Mouse (Mus musculus) forebrain, embryonic 16.5 days (tissue): ENCODE data around the gene Yars. TPM values are rescaled to one million over a fixed set of nuclear protein-coding genes. Genes with fewer than 3 reads are reported as not detected.

Experiments used
- ATAC-seq: fragments of 200-750 bp; cut with Nextera tagmentation; 2 replicates; pipeline ENCODE4 v1.8.0; 2017; ENCODE audit warnings: mild to moderate bottlenecking, moderate library complexity
- H3K27ac ChIP-seq: fragments of 300-500 bp; sonication (generic); 2 replicates; pipeline ENCODE4 v1.5.1; 2014; ENCODE audit warnings: low read length, control low read depth
- H3K27me3 ChIP-seq: fragments of 300-500 bp; sonication (generic); replicated peaks from 2 replicates; pipeline ENCODE4 v1.6.1; 2014; ENCODE audit warnings: low read length; ENCODE audit not compliant: control insufficient read depth, insufficient read depth
- H3K36me3 ChIP-seq: fragments of 300-500 bp; sonication (generic); 2 replicates; pipeline ENCODE4 v1.6.1; 2014; ENCODE audit not compliant: control insufficient read depth, insufficient read depth
- H3K4me1 ChIP-seq: fragments of 300-500 bp; sonication (generic); replicated peaks from 2 replicates; pipeline ENCODE4 v1.6.1; 2014; ENCODE audit warnings: low read length; ENCODE audit not compliant: control insufficient read depth, insufficient read depth
- H3K4me2 ChIP-seq: fragments of 300-500 bp; sonication (generic); 2 replicates; pipeline ENCODE4 v1.6.1; 2014; ENCODE audit warnings: mild to moderate bottlenecking, low read length, control low read depth
- H3K4me3 ChIP-seq: fragments of 300-500 bp; sonication (generic); replicated peaks from 2 replicates; pipeline ENCODE4 v1.5.1; 2014; ENCODE audit warnings: mild to moderate bottlenecking, low read length, control low read depth
- H3K9ac ChIP-seq: fragments of 300-500 bp; sonication (generic); replicated peaks from 2 replicates; pipeline ENCODE4 v1.6.1; 2014; ENCODE audit warnings: low read depth, low read length, control low read depth
- H3K9me3 ChIP-seq: fragments of 300-500 bp; sonication (generic); 2 replicates; pipeline ENCODE4 v1.6.1; 2016; ENCODE audit warnings: low read length; ENCODE audit not compliant: control insufficient read depth
- WGBS: fragments of 180-500 bp; shearing (Covaris S2); extraction: QIAGEN DNeasy Blood & Tissue Kit; methylation state at CpG from one replicate; pipeline ENCODE4 v1.1.7; 2014; 5-methylcytosine and 5-hydroxymethylcytosine counted together
- polyA plus RNA-seq: library from polyadenylated mRNA; unstranded; fragments of >200 nt; fragmentation: Nextera tagmentation; extraction: Ambion mirVana; gene quantifications from 2 replicates; pipeline ENCODE4 v1.2.1, GENCODE M21; 2015

Yars gene
- polyA plus RNA-seq, 1 experiment from 2014 or later: 122 TPM

- no peak for ATAC-seq
- Histone ChIP-seq H3K4me3 (no peak overlapping the region), H3K36me3 (no peaks in the 10 kb centered on the region), H3K27ac (no peak overlapping the region), H3K27me3 (peaks cover 20% of the 10 kb centered on the region), H3K4me1 (peaks cover 18% of the 10 kb centered on the region), H3K9me3 (no peaks in the 10 kb centered on the region), H3K9ac (no peak overlapping the region), H3K4me2 (no peak overlapping the region)
- 47% methylated on average over 4 of the region's 4 CpGs for WGBS
These were observed 55.2 kb downstream of the Yars start for GRCm38 (mm10) chr4:129244802-129245201.

GRCm38 (mm10) chr4:129246360-129247301, 57.1 kb downstream of the Yars start:
- peaks cover 24% of the 10 kb centered on the region for H3K4me1 ChIP-seq
- no peak overlapping the region for H3K4me2 ChIP-seq
- H3K27ac ChIP-seq: no peak overlapping the region
- WGBS: 43% methylated on average over 15 of the region's 15 CpGs
- H3K9ac ChIP-seq: no peak overlapping the region
- no peak for ATAC-seq
- no peaks in the 10 kb centered on the region for H3K36me3 ChIP-seq
- H3K27me3 ChIP-seq: peaks cover 28% of the 10 kb centered on the region
- H3K4me3 ChIP-seq: no peak overlapping the region
- H3K9me3 ChIP-seq: no peaks in the 10 kb centered on the region

DNA sequence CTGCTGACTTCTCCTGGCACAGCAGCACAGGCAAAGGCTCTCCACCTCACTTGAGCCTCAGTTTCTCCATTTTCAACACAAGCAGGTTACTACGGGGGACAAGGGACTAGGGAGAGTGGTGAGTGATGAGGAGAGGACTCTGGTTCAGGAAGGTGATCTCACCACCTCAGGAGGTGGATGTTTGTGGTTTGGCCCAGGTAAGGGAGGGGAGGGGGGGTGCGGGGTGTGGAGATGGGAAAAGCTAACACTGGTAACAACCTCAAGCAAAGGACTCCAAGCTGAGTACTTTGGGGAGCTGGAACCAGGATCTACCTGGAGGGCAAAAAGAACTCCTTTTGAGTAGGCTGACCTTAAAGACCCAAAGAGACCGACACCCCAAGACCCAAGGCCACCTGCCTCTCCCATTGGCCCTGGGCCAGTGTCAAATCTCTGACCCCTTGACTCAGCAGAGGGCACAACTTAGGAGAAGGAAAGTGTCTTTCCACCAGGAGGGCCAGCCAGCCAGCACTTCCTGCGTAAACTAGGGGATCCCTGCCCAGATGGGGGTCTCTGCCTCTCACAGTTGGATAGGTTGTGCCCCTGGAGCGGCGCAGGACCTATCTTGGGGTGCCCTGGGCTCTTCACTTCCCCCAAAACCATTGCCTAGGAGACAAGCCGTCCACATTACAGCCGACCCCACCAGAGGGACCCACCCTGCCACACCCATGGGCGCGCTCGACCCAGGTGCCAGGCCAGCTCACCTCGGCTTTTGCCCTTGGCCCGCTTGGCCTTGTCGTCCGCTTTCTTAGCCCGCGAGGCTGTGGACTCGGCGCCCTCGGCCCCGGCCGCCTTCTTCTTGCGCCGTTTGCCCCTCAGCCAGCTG, 58.1 kb downstream of the Yars start:
- Histone ChIP-seq H3K27me3 (peaks cover 28% of the 10 kb centered on the region), H3K9ac (peak overlapping the region; percentile 59), H3K4me1 (peaks cover 17% of the 10 kb centered on the region)

DNA sequence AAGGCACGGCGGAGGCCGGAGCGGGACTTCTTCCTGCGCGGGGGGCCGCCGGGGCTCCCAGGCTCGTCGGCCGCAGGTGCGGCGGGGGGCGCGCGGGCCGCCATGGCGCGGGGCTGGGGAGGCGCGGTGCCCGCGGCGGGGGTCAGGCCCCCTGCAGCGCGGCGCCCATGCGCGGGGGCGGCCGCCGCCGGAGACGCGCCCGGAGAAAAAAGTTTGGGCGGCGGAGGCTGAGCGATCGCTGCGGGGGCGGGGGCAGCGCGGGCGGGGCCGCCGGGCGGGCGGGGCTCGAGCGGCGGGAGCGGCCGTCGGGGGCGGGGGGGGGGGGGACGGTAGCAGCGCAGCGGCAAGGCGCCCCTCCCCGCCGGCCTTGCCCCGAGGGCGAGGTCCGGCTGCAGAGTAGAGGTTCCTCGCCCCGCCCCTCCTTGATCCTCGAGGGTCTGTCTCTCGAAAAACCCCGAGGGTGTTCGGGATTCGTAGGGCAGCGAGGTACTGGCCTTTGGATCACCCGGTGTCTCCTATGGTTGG, 58.7 kb downstream of the Yars start:
- peaks cover 28% of the 10 kb centered on the region for H3K27me3 ChIP-seq
- H3K27ac ChIP-seq: no peak overlapping the region
- no peaks in the 10 kb centered on the region for H3K36me3 ChIP-seq
- peak overlapping the region; percentile 80 for H3K4me2 ChIP-seq
- peaks cover 17% of the 10 kb centered on the region for H3K4me1 ChIP-seq
- H3K9ac ChIP-seq: peak overlapping the region; percentile 59
- peak overlapping the region; percentile 51 for H3K4me3 ChIP-seq
- no peak for ATAC-seq
- H3K9me3 ChIP-seq: no peaks in the 10 kb centered on the region
- under 1% methylated on average over 25 of the region's 74 CpGs for WGBS

More for the DNA sequence above, 58.1 kb downstream of the Yars start:
- Histone ChIP-seq H3K4me2 (peak overlapping the region; percentile 80), H3K36me3 (no peaks in the 10 kb centered on the region), H3K9me3 (no peaks in the 10 kb centered on the region), H3K27ac (no peak overlapping the region), H3K4me3 (peak overlapping the region; percentile 51)
- ATAC-seq: no peak
- 13% methylated on average over 22 of the region's 24 CpGs for WGBS

GRCm38 (mm10) chr4:129249288-129249687, 59.7 kb downstream of the Yars start:
- no peak overlapping the region for H3K27ac ChIP-seq
- 37% methylated on average over 7 of the region's 7 CpGs for WGBS

GRCm38 (mm10) chr4:129250759-129251481, 61.4 kb downstream of the Yars start:
- Histone ChIP-seq H3K9ac (no peak overlapping the region), H3K4me2 (no peak overlapping the region)
- no peak for ATAC-seq

More at GRCm38 (mm10) chr4:129249288-129249687, 59.7 kb downstream of the Yars start:
- ATAC-seq: no peak
- no peaks in the 10 kb centered on the region for H3K36me3 ChIP-seq
- H3K27me3 ChIP-seq: peaks cover 28% of the 10 kb centered on the region
- no peaks in the 10 kb centered on the region for H3K9me3 ChIP-seq
- no peak overlapping the region for H3K4me3 ChIP-seq
- no peak overlapping the region for H3K9ac ChIP-seq
- H3K4me2 ChIP-seq: no peak overlapping the region
- peaks cover 17% of the 10 kb centered on the region for H3K4me1 ChIP-seq

DNA sequence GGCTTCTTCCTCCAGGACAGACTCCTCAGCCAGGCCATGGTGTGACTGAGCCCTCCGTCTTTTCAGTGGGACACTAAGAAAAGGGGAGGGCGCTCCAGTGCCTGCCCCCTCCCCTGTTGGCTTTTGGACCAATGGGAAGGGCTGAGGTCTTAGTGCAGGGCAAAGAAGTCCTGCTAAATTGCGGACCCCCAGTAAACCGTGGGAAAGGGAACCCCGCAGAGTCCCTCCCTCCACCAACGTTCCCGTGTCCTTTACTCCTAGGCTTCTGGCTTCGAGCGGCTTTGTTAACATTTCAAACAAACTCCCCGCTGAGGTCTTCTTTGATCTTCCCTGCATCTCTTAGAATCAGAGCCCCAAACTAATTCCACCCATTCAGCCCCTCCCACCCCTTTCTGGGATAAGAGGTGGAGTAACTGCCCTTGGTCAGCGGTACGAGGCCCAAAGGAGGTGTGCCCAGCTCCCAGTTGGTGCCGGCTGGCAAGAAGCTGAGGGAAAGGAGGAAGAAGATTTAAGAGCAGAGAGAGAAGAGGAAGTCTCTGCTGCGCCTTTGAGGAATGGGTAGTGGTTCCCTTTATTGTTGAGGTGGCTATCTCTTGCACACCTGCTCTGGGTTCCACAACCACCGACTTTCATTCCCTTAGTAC, 62.0 kb downstream of the Yars start:
- ATAC-seq: no peak
- no peak overlapping the region for H3K9ac ChIP-seq
- H3K27me3 ChIP-seq: peaks cover 28% of the 10 kb centered on the region
- no peaks in the 10 kb centered on the region for H3K9me3 ChIP-seq
- H3K4me1 ChIP-seq: peaks cover 17% of the 10 kb centered on the region
- 2% methylated on average over 15 of the region's 15 CpGs for WGBS
- no peaks in the 10 kb centered on the region for H3K36me3 ChIP-seq
- no peak overlapping the region for H3K27ac ChIP-seq
- H3K4me3 ChIP-seq: no peak overlapping the region
- H3K4me2 ChIP-seq: no peak overlapping the region

More at GRCm38 (mm10) chr4:129250759-129251481, 61.4 kb downstream of the Yars start:
- no peaks in the 10 kb centered on the region for H3K9me3 ChIP-seq
- no peak overlapping the region for H3K27ac ChIP-seq
- WGBS: 19% methylated on average over 15 of the region's 15 CpGs
- peaks cover 17% of the 10 kb centered on the region for H3K4me1 ChIP-seq
- H3K27me3 ChIP-seq: peaks cover 28% of the 10 kb centered on the region
- H3K4me3 ChIP-seq: no peak overlapping the region
- no peaks in the 10 kb centered on the region for H3K36me3 ChIP-seq

GRCm38 (mm10) chr4:129252492-129252891, 62.9 kb downstream of the Yars start:
- 92% methylated on average over 2 of the region's 2 CpGs for WGBS
- H3K9me3 ChIP-seq: no peaks in the 10 kb centered on the region
- no peaks in the 10 kb centered on the region for H3K36me3 ChIP-seq
- no peak for ATAC-seq
- peaks cover 17% of the 10 kb centered on the region for H3K4me1 ChIP-seq
- H3K4me2 ChIP-seq: no peak overlapping the region
- no peak overlapping the region for H3K4me3 ChIP-seq
- H3K9ac ChIP-seq: no peak overlapping the region
- H3K27ac ChIP-seq: no peak overlapping the region
- H3K27me3 ChIP-seq: peaks cover 19% of the 10 kb centered on the region
